Comparison of ENCODE assay signal across 22 mouse cellular contexts in the genomic region with DNA sequence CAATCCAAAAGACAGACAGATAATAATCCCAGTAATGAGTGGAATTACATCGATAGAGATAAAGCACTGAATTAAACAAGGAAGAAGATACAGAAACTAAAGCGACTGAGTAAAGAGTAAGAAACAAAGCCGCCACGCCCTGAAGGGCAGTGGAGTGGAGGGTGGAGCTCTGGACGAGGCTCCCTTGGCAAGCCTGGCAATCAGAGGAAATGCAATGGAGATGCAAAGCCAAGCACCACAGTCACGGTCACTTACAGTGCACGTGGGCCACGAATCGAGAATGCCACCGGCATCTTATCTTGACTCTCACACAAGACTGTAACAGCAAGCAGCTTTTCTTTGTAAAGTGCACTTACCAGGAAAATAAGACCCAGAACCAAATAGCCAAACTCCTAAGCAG. TPM values are rescaled to one million over a fixed set of nuclear protein-coding genes. Genes with fewer than 3 reads are reported as not detected.
DNase-seq lines count a peak whose midpoint lies in the region; ATAC-seq lines count a peak whose summit lies in the region.
"Had no signal": no experiment of that assay in that cellular context is flagged by ENCODE, and none has a peak within 500 bp of the region (broad histone marks: within the 10 kb centered on the region; RNA-seq: fewer than 3 reads in every experiment).

No protein-coding gene starts in this region.

- H3K4me3 ChIP-seq in liver, embryonic 15.5 days (replicated peaks): no peak overlapping the region
- H3K4me3 ChIP-seq: forebrain, embryonic 12.5 days; heart, embryonic 10.5 days; kidney, embryonic 15.5 days; limb, embryonic 13.5 days; midbrain, embryonic 12.5 days; neural tube, embryonic 12.5 days had no signal

- H3K36me3 ChIP-seq in liver, embryonic 15.5 days (replicated peaks): peaks cover 29% of the 10 kb centered on the region
- H3K36me3 ChIP-seq: forebrain, embryonic 12.5 days; kidney, embryonic 15.5 days had no signal

- peaks cover 44% of the 10 kb centered on the region for H3K4me1 ChIP-seq in liver, embryonic 15.5 days (replicated peaks)
- H3K4me1 ChIP-seq: forebrain, embryonic 12.5 days; kidney, embryonic 15.5 days; limb, embryonic 13.5 days; midbrain, embryonic 12.5 days; neural tube, embryonic 12.5 days had no signal

- 0 out of 2 replicates have a peak overlapping the region, but pooled peaks have one; percentile 25 for H3K4me2 ChIP-seq in liver, embryonic 15.5 days
- H3K4me2 ChIP-seq: forebrain, embryonic 12.5 days; kidney, embryonic 15.5 days; limb, embryonic 13.5 days; midbrain, embryonic 12.5 days; neural tube, embryonic 12.5 days had no signal

- peak; percentile 57 for ATAC-seq in common myeloid progenitor, adult 5-6 weeks (replicated peaks; ENCODE audit: low read depth, poor library complexity, severe bottlenecking)
- peak; percentile 65 for ATAC-seq in liver, embryonic 15.5 days (ENCODE audit: insufficient read depth)
- ATAC-seq in monocyte, adult 5-6 weeks (replicated peaks; ENCODE audit: insufficient number of reproducible peaks, low FRiP score, low TSS enrichment, poor library complexity, severe bottlenecking): peak; percentile 63; the same call in 1 of the 2 replicates
- ATAC-seq: hindbrain, postnatal 0 days; intestine, postnatal 0 days had no signal

- H3K27ac ChIP-seq in liver, embryonic 15.5 days (replicated peaks): peak overlapping the region; percentile 19; the same call in 1 of the 2 replicates
- H3K27ac ChIP-seq: forebrain, embryonic 12.5 days; heart, embryonic 10.5 days; hindbrain, postnatal 0 days; kidney, embryonic 15.5 days; limb, embryonic 13.5 days; midbrain, embryonic 12.5 days; neural tube, embryonic 12.5 days had no signal

- no peaks in the 10 kb centered on the region for H3K9me3 ChIP-seq in liver, embryonic 15.5 days (replicated peaks)
- H3K9me3 ChIP-seq: forebrain, embryonic 12.5 days; heart, embryonic 10.5 days; kidney, embryonic 15.5 days; limb, embryonic 13.5 days; midbrain, embryonic 12.5 days; neural tube, embryonic 12.5 days had no signal

- DNase-seq in lung, adult 18-20 months: peak; percentile 43 to 61
- DNase-seq in lung, postnatal 4 days: no peak
- DNase-seq in frontal cortex, postnatal 10 days (ENCODE audit: low spot score in 2 of 2): no peak
- no peak for DNase-seq in embryo, embryonic 10.5 days (ENCODE audit: low spot score)
- DNase-seq: adrenal gland, postnatal 10 days; cerebellum, adult 11 months; cerebellum, postnatal 10 days; gastrocnemius, postnatal 14 days; lung, postnatal 14 days; right cerebral cortex, adult 18-20 months; thymus, postnatal 25 days had no signal

- 26% methylated on average over 10 of the region's 10 CpGs for WGBS in liver, embryonic 15.5 days (ENCODE audit: insufficient replicate concordance)

- H3K9ac ChIP-seq in liver, embryonic 15.5 days: no peak overlapping the region
- H3K9ac ChIP-seq: forebrain, embryonic 12.5 days; kidney, embryonic 15.5 days; limb, embryonic 13.5 days; midbrain, embryonic 12.5 days; neural tube, embryonic 12.5 days had no signal

- no peaks in the 10 kb centered on the region for H3K27me3 ChIP-seq in liver, embryonic 15.5 days
- H3K27me3 ChIP-seq: forebrain, embryonic 12.5 days; kidney, embryonic 15.5 days; limb, embryonic 13.5 days; midbrain, embryonic 12.5 days; neural tube, embryonic 12.5 days had no signal

RNA-seq across cellular contexts. Expression of a gene that starts 35.0 kb away (rescaled TPM):
- 36.8 and 41.2 TPM in 2 replicates for total RNA-seq in common myeloid progenitor, adult 5-6 weeks (2017)
- 23.9 and 29.7 TPM in 2 replicates for polyA plus RNA-seq in liver, embryonic 15.5 days (2015; fragmentation: Nextera tagmentation; extraction: Ambion mirVana)
- total RNA-seq in monocyte, adult 5-6 weeks (2017): 184 to 329 TPM (median 319 TPM) in 3 replicates

Comparison
In these comparisons a context has a peak if more than half of its experiments do, and no peak if none do; other contexts are left out.
1. DNase-seq: peak in lung, adult 18-20 months (2 of 2); none in lung, postnatal 4 days (0 of 2), frontal cortex, postnatal 10 days (0 of 2) and embryo, embryonic 10.5 days (single experiment).
2. Peak in every context shown above with its lines, with median percentiles within 50 percentile points of each other: ATAC-seq.